Mouse (Mus musculus) kidney, embryonic 16.5 days (tissue): Measurements from ENCODE around the gene Zbed5. TPM values are rescaled to one million over a fixed set of nuclear protein-coding genes. Genes with fewer than 3 reads are reported as not detected.
"Not testable (repeated sequence)": the region's sequence is repeated elsewhere in the genome, so short reads cannot be mapped to it uniquely, and the experiment has no call there.

ENCODE experiments used
- ATAC-seq: fragments of 200-750 bp; cut with Nextera tagmentation; 2 replicates; pipeline ENCODE4 v1.8.0; 2017; ENCODE audit warnings: moderate TSS enrichment; ENCODE audit not compliant: low FRiP score, low TSS enrichment
- H3K27ac ChIP-seq: fragments of 300-500 bp; sonication (generic); 2 replicates; pipeline ENCODE4 v1.5.1; 2014; ENCODE audit warnings: low read length
- H3K27me3 ChIP-seq: fragments of 300-500 bp; sonication (generic); 2 replicates; pipeline ENCODE4 v1.6.1; 2014; ENCODE audit warnings: low read length, control low read depth, mixed read lengths; ENCODE audit not compliant: insufficient read depth
- H3K36me3 ChIP-seq: fragments of 300-500 bp; sonication (generic); 2 replicates; pipeline ENCODE4 v1.6.1; 2014; ENCODE audit warnings: low read length, control low read depth, mixed read lengths; ENCODE audit not compliant: insufficient read depth
- H3K4me1 ChIP-seq: fragments of 300-500 bp; sonication (generic); 2 replicates; pipeline ENCODE4 v1.6.1; 2014; ENCODE audit warnings: low read length, control low read depth, mixed read lengths; ENCODE audit not compliant: insufficient read depth
- H3K4me2 ChIP-seq: fragments of 300-500 bp; sonication (generic); replicated peaks from 2 replicates; pipeline ENCODE4 v1.6.1; 2014; ENCODE audit warnings: low read depth, low read length
- H3K4me3 ChIP-seq: fragments of 300-500 bp; sonication (generic); 2 replicates; pipeline ENCODE4 v1.5.1; 2014; ENCODE audit warnings: mild to moderate bottlenecking, low read length
- H3K9ac ChIP-seq: fragments of 300-500 bp; sonication (generic); replicated peaks from 2 replicates; pipeline ENCODE4 v1.6.1; 2014; ENCODE audit warnings: low read length
- H3K9me3 ChIP-seq: fragments of 300-500 bp; sonication (generic); 2 replicates; pipeline ENCODE4 v1.6.1; 2016; ENCODE audit warnings: low read length, control low read depth
- WGBS: fragments of 180-500 bp; shearing (Covaris S2); extraction: QIAGEN DNeasy Blood & Tissue Kit; methylation state at CpG from one replicate; pipeline ENCODE4 v1.1.7; 2014; 5-methylcytosine and 5-hydroxymethylcytosine counted together
- polyA plus RNA-seq: library from polyadenylated mRNA; unstranded; fragments of >200 nt; fragmentation: Nextera tagmentation; extraction: Ambion mirVana; gene quantifications from 2 replicates; pipeline ENCODE4 v1.2.1, GENCODE M21; 2015

Gene Zbed5
- polyA plus RNA-seq, 1 experiment from 2014 or later, result 6.5 TPM

GRCm38 (mm10) chr5:129924820-129925452 is 29.4 kb downstream of the Zbed5 start:
- H3K27me3 ChIP-seq, result no peaks in the 10 kb centered on the region
- 82% methylated on average over 8 of the region's 8 CpGs for WGBS
- H3K27ac ChIP-seq, result no peak overlapping the region
- H3K4me1 ChIP-seq, result no peaks in the 10 kb centered on the region
- no peaks in the 10 kb centered on the region for H3K9me3 ChIP-seq
- no peak overlapping the region for H3K4me3 ChIP-seq
- H3K36me3 ChIP-seq, result no peaks in the 10 kb centered on the region
- no peak overlapping the region for H3K4me2 ChIP-seq
- ATAC-seq, result no peak
- H3K9ac ChIP-seq, result no peak overlapping the region

GRCm38 (mm10) chr5:129925933-129926332 is 30.4 kb downstream of the Zbed5 start:
- ATAC-seq, result no peak
- Histone ChIP-seq H3K9me3 (no peaks in the 10 kb centered on the region), H3K4me2 (no peak overlapping the region), H3K4me1 (no peaks in the 10 kb centered on the region), H3K36me3 (no peaks in the 10 kb centered on the region), H3K4me3 (no peak overlapping the region), H3K27ac (no peak overlapping the region), H3K27me3 (no peaks in the 10 kb centered on the region), H3K9ac (no peak overlapping the region)
- WGBS, result 57% methylated on average over 5 of the region's 5 CpGs

- no peak overlapping the region for H3K4me3 ChIP-seq
- no peak overlapping the region for H3K27ac ChIP-seq
- 55% methylated on average over 9 of the region's 9 CpGs for WGBS
- no peaks in the 10 kb centered on the region for H3K4me1 ChIP-seq
- ATAC-seq, result no peak
- H3K4me2 ChIP-seq, result no peak overlapping the region
- H3K9me3 ChIP-seq, result no peaks in the 10 kb centered on the region
- no peaks in the 10 kb centered on the region for H3K27me3 ChIP-seq
- no peak overlapping the region for H3K9ac ChIP-seq
- no peaks in the 10 kb centered on the region for H3K36me3 ChIP-seq
These were observed 34.7 kb downstream of the Zbed5 start for GRCm38 (mm10) chr5:129929924-129930855.

- Histone ChIP-seq H3K4me3 (no peak overlapping the region), H3K9me3 (no peaks in the 10 kb centered on the region), H3K9ac (no peak overlapping the region), H3K27me3 (no peaks in the 10 kb centered on the region), H3K4me2 (no peak overlapping the region), H3K4me1 (no peaks in the 10 kb centered on the region), H3K36me3 (no peaks in the 10 kb centered on the region), H3K27ac (no peak overlapping the region)
- 48% methylated on average over 4 of the region's 4 CpGs for WGBS
- no peak for ATAC-seq
These were observed 41.4 kb downstream of the Zbed5 start for GRCm38 (mm10) chr5:129936941-129937340.

GRCm38 (mm10) chr5:129940281-129940680 is 44.8 kb downstream of the Zbed5 start:
- Histone ChIP-seq H3K4me3 (no peak overlapping the region), H3K27me3 (no peaks in the 10 kb centered on the region), H3K27ac (no peak overlapping the region), H3K4me1 (peaks cover 9% of the 10 kb centered on the region; the same call in 1 of the 2 replicates), H3K36me3 (peaks cover 5% of the 10 kb centered on the region; the same call in 1 of the 2 replicates), H3K9me3 (no peaks in the 10 kb centered on the region), H3K4me2 (no peak overlapping the region), H3K9ac (no peak overlapping the region)
- 39% methylated on average over 2 of the region's 2 CpGs for WGBS
- ATAC-seq, result no peak

GRCm38 (mm10) chr5:129940736-129941494 is 45.4 kb downstream of the Zbed5 start:
- Histone ChIP-seq H3K4me2 (peak overlapping the region; percentile 59), H3K36me3 (peaks cover 8% of the 10 kb centered on the region; the same call in 1 of the 2 replicates), H3K27ac (peak overlapping the region; percentile 3; the same call in 1 of the 2 replicates), H3K4me1 (peaks cover 9% of the 10 kb centered on the region; the same call in 1 of the 2 replicates), H3K9ac (peak overlapping the region; percentile 48), H3K27me3 (no peaks in the 10 kb centered on the region), H3K9me3 (no peaks in the 10 kb centered on the region), H3K4me3 (peak overlapping the region; percentile 56)
- peak; percentile 52; the same call in 1 of the 2 replicates for ATAC-seq
- 5% methylated on average over 9 of the region's 9 CpGs for WGBS

GRCm38 (mm10) chr5:129941495-129942045 is 46.0 kb downstream of the Zbed5 start, which contains the start of gene Vkorc1l1:
Vkorc1l1 (plus strand) TSS chr5:129941970.
- ATAC-seq, result peak; percentile 98
- Histone ChIP-seq H3K9ac (peak within 1 kb of the TSS; percentile 90), H3K9me3 (no peaks in the 10 kb centered on the region), H3K27me3 (no peaks in the 10 kb centered on the region), H3K27ac (peak within 1 kb of the TSS; percentile 31), H3K4me2 (peak within 1 kb of the TSS; percentile 77), H3K4me1 (peaks cover 9% of the 10 kb centered on the region; the same call in 1 of the 2 replicates), H3K4me3 (peak within 1 kb of the TSS; percentile 64), H3K36me3 (peaks cover 8% of the 10 kb centered on the region; the same call in 1 of the 2 replicates)
- under 1% methylated on average over 36 of the region's 59 CpGs for WGBS

GRCm38 (mm10) chr5:129942073-129942939 is 46.8 kb downstream of the Zbed5 start:
- Histone ChIP-seq H3K4me2 (peak overlapping the region; percentile 77), H3K9ac (peak overlapping the region; percentile 90), H3K27ac (peak overlapping the region; percentile 31), H3K4me3 (peak overlapping the region; percentile 64)
- not testable (repeated sequence) for H3K36me3 ChIP-seq, H3K27me3 ChIP-seq, H3K9me3 ChIP-seq, H3K4me1 ChIP-seq
- 0% methylated on average over 40 of the region's 82 CpGs for WGBS
- ATAC-seq, result peak; percentile 57
